Mouse (Mus musculus): ENCODE measurements around the gene Mpp4. TPM values are rescaled to one million over a fixed set of nuclear protein-coding genes. Genes with fewer than 3 reads are reported as not detected.

The Mpp4 gene
- polyA plus RNA-seq, 1 experiment from 2014 or later = 0.23 TPM

DNA sequence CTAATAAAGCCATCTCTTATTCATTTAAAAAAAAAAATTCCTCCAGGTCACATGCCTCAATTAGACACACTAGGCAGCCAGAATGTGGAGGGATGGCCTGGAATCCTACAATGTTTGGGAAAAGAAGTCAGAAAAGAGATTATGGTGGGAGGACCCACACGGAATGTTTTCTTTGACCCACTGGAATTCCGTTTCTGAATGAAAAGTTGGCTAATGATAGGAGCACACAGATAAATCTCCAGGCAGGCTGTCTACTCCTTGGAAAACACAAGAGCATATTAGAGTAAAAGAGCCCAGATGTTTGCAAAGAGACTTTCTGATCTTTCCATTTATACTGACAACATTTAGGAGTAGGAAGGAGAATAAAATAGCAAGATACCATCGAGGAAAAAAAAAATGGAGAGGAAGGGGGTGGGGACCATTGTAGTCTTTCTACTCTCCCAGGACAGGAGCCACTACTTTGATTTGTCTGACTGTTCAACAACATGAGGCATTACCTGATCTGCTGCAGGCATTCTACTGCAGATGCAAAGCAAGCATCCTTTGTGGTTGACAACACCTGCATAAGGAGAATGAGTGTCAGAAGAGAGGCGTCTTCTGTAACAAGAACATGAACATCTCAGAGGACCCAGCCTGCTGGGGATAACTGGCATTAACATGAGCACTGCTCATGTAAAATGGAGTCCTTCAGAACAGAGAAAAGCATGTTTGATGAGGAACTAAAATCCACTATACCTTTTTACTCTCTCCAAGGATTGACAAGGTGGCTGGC, 4.7 kb upstream of the Mpp4 start:
- peaks cover 19% of the 10 kb centered on the region for H3K4me1 ChIP-seq (replicated peaks)
- ATAC-seq (ENCODE audit: low read depth) (no peak), DNase-seq (no peak)
- H3K27me3 ChIP-seq = no peaks in the 10 kb centered on the region
- 68% methylated on average over 4 of the region's 4 CpGs for WGBS (ENCODE audit: insufficient replicate concordance)
- H3K4me2 ChIP-seq = no peak overlapping the region
- no peak overlapping the region for H3K9ac ChIP-seq
- peaks cover 45% of the 10 kb centered on the region for H3K36me3 ChIP-seq
- H3K9me3 ChIP-seq (replicated peaks) = no peaks in the 10 kb centered on the region
- no peak overlapping the region for H3K27ac ChIP-seq
- H3K4me3 ChIP-seq (replicated peaks) = no peak overlapping the region

DNA sequence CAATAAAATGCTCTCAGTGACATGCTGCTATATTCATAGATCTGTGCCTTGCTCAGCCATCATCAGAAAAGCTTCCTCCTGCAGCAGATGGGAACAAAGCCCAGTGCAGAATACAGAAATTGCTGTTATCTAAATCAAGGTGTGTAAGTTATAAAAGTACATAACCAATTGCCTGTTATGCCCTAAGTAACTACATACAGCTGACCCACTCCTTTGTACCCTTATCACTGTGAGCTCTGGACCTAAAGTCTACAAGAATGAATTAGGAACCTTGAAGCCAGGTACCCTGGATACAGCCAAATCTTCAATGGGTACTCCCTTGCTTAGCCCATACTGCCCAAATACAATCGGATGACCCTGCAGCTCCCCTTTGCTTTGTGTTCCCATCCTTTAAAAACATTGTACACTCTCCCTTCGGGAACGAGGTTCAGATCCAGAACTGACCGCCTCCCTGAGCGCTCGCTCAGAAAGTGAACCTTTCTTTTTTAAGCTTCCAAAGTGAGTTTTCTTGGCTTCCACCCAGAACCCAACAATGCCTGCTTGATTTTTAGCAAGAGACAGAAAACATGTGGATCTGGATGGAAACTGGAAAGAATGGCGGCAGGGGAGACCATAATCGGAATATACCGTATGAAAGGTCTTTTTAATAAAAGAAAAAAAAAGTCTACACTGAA, 3.2 kb upstream of the Mpp4 start:
- ATAC-seq (ENCODE audit: low read depth) (no peak), DNase-seq (no peak)
- peaks cover 49% of the 10 kb centered on the region for H3K36me3 ChIP-seq
- H3K27ac ChIP-seq = no peak overlapping the region
- H3K9ac ChIP-seq = no peak overlapping the region
- no peaks in the 10 kb centered on the region for H3K9me3 ChIP-seq (replicated peaks)
- H3K4me2 ChIP-seq = no peak overlapping the region
- H3K4me1 ChIP-seq (replicated peaks) = 0 out of 2 replicates have a peak, but pooled peaks cover 6% of the 10 kb centered on the region
- no peaks in the 10 kb centered on the region for H3K27me3 ChIP-seq
- no peak overlapping the region for H3K4me3 ChIP-seq (replicated peaks)
- WGBS (ENCODE audit: insufficient replicate concordance) = 87% methylated on average over 9 of the region's 9 CpGs

- ATAC-seq (ENCODE audit: low read depth) (no peak), DNase-seq (no peak)
- Histone ChIP-seq H3K9ac (no peak overlapping the region), H3K4me2 (no peak overlapping the region), H3K9me3 (replicated peaks) (no peaks in the 10 kb centered on the region), H3K27me3 (no peaks in the 10 kb centered on the region), H3K4me3 (replicated peaks) (no peak overlapping the region), H3K27ac (no peak overlapping the region), H3K4me1 (replicated peaks) (no peaks in the 10 kb centered on the region), H3K36me3 (peaks cover 43% of the 10 kb centered on the region)
- WGBS (ENCODE audit: insufficient replicate concordance) = 76% methylated on average over 5 of the region's 5 CpGs
Measured at GRCm38 (mm10) chr1:59163918-59164317, 729 bp upstream of the Mpp4 start.

DNA sequence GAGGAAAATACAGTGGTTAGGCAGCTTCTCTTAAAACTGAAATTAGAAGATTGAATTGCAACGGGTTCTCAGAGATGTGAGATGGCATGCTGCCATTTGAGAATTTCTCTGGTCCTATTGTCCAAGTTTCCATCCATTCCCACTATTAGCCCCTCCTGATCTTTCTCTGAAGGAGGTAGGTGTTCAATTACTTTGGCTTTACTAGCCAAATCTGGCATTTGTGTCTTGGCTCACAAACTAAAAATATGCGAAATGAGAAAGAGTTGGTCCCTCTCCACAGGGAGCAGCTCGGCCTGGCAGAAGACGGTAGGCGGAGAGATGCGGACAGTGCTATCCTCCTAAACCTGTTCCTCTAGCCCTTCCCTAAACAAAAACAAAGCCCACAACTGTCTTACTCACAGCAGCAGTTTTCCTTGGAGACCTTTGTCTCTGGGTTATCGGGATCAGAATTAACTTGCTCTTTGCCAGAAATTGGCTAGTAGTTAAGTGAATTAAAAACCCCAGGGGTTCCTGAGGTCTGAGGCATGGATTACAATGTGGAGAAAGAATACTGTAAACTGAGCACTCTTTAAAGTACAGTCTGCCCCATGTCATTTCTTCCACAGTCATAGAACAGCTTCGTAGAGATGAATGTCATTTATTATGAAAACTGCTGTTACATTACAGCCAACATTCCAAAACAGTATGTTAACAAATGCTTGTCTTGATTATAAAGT, 722 bp downstream of the Mpp4 start:
- Histone ChIP-seq H3K36me3 (peaks cover 37% of the 10 kb centered on the region), H3K27me3 (no peaks in the 10 kb centered on the region), H3K9me3 (replicated peaks) (no peaks in the 10 kb centered on the region), H3K4me2 (no peak overlapping the region), H3K4me3 (replicated peaks) (no peak overlapping the region), H3K4me1 (replicated peaks) (no peaks in the 10 kb centered on the region), H3K9ac (no peak overlapping the region), H3K27ac (no peak overlapping the region)
- ATAC-seq (ENCODE audit: low read depth) = no peak
- WGBS (ENCODE audit: insufficient replicate concordance) = 81% methylated on average over 8 of the region's 8 CpGs
- no peak for DNase-seq

DNA sequence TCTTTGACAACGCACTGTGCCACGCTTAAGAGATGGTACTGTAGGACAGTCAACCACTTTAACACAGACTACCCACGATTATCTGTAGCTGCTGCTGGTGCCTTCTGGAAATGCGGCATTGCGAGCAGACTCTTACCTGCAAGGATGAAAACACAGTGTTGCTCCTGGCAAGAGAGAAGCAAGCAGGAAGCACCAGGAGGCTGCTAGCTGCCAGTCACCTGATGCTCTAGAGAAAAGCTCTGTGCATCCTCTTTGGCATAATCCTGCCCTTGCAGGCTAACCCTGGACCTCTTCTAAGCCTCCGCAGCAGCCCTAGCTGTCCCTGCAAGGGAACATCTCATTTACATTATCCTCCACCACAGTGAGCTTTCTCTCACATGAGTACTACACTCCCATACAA, 1.8 kb downstream of the Mpp4 start:
- H3K27ac ChIP-seq = no peak overlapping the region
- 81% methylated on average over 6 of the region's 6 CpGs for WGBS (ENCODE audit: insufficient replicate concordance)
- no peak for DNase-seq
- H3K9me3 ChIP-seq (replicated peaks) = no peaks in the 10 kb centered on the region
- ATAC-seq (ENCODE audit: low read depth) = no peak
- H3K9ac ChIP-seq = no peak overlapping the region
- no peaks in the 10 kb centered on the region for H3K4me1 ChIP-seq (replicated peaks)
- no peak overlapping the region for H3K4me2 ChIP-seq
- no peaks in the 10 kb centered on the region for H3K27me3 ChIP-seq
- no peak overlapping the region for H3K4me3 ChIP-seq (replicated peaks)
- H3K36me3 ChIP-seq = peaks cover 28% of the 10 kb centered on the region

DNA sequence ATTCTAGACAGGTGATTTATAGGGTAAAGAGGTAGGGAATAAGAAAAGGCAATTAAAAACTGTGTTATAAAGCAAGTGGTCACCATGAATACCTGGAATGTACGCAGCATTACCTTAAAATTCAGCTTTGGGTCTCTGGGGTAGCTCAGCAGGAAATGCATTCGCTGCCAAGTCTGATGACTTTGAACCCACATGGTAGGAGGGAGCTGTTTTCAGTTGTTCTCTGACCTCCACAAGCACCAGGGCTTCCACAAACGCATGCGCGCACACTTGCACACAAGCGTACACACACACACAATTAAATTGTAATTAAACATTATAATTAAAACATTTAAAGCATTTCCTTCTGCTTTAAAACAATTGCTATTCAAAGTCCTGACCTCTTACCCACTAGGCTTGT, 2.3 kb downstream of the Mpp4 start:
- ATAC-seq (ENCODE audit: low read depth) (no peak), DNase-seq (no peak)
- Histone ChIP-seq H3K4me2 (no peak overlapping the region), H3K9ac (no peak overlapping the region), H3K36me3 (peaks cover 23% of the 10 kb centered on the region), H3K27me3 (no peaks in the 10 kb centered on the region), H3K4me1 (replicated peaks) (no peaks in the 10 kb centered on the region), H3K4me3 (replicated peaks) (no peak overlapping the region), H3K9me3 (replicated peaks) (no peaks in the 10 kb centered on the region), H3K27ac (no peak overlapping the region)
- WGBS (ENCODE audit: insufficient replicate concordance) = 83% methylated on average over 6 of the region's 6 CpGs

DNA sequence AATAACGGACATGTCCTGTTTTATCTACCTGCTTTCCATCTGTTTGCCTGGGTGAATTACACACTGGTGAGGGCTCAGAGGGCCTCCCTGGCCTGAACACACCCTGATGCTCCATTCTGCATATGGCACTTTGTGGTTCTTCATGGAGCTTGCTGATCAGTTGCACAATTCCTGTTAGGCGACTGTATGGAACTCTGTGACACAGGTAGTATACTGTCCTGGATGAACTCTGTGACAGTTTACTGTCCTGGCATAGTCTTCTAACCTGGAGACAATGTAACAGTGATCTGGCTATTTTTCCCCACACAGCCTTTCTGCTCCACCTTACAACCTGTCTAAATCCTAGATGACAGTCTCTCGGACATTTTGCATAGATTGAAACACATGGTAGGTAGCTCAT, 4.1 kb downstream of the Mpp4 start:
- peaks cover 20% of the 10 kb centered on the region for H3K36me3 ChIP-seq
- no peak overlapping the region for H3K4me3 ChIP-seq (replicated peaks)
- H3K27me3 ChIP-seq = no peaks in the 10 kb centered on the region
- H3K27ac ChIP-seq = no peak overlapping the region
- no peaks in the 10 kb centered on the region for H3K9me3 ChIP-seq (replicated peaks)
- WGBS (ENCODE audit: insufficient replicate concordance) = 75% methylated on average over 3 of the region's 3 CpGs
- H3K9ac ChIP-seq = no peak overlapping the region
- no peak overlapping the region for H3K4me2 ChIP-seq
- DNase-seq (no peak), ATAC-seq (ENCODE audit: low read depth) (no peak)
- H3K4me1 ChIP-seq (replicated peaks) = no peaks in the 10 kb centered on the region

GRCm38 (mm10) chr1:59158498-59158897, 4.7 kb downstream of the Mpp4 start:
- 79% methylated on average over 7 of the region's 7 CpGs for WGBS (ENCODE audit: insufficient replicate concordance)
- Histone ChIP-seq H3K27ac (no peak overlapping the region), H3K4me2 (no peak overlapping the region), H3K4me1 (replicated peaks) (no peaks in the 10 kb centered on the region), H3K9me3 (replicated peaks) (no peaks in the 10 kb centered on the region), H3K9ac (no peak overlapping the region), H3K36me3 (peaks cover 15% of the 10 kb centered on the region), H3K27me3 (no peaks in the 10 kb centered on the region), H3K4me3 (replicated peaks) (no peak overlapping the region)
- no peak for DNase-seq
- ATAC-seq (ENCODE audit: low read depth) = no peak

GRCm38 (mm10) chr1:59157846-59158245, 5.3 kb downstream of the Mpp4 start:
- DNase-seq = no peak
- Histone ChIP-seq H3K4me1 (replicated peaks) (no peaks in the 10 kb centered on the region), H3K9me3 (replicated peaks) (no peaks in the 10 kb centered on the region), H3K36me3 (peaks cover 9% of the 10 kb centered on the region), H3K9ac (no peak overlapping the region), H3K27ac (no peak overlapping the region), H3K4me2 (no peak overlapping the region), H3K27me3 (no peaks in the 10 kb centered on the region), H3K4me3 (replicated peaks) (no peak overlapping the region)
- no peak for ATAC-seq (ENCODE audit: low read depth)
- WGBS (ENCODE audit: insufficient replicate concordance) = 67% methylated on average over 4 of the region's 4 CpGs

DNA sequence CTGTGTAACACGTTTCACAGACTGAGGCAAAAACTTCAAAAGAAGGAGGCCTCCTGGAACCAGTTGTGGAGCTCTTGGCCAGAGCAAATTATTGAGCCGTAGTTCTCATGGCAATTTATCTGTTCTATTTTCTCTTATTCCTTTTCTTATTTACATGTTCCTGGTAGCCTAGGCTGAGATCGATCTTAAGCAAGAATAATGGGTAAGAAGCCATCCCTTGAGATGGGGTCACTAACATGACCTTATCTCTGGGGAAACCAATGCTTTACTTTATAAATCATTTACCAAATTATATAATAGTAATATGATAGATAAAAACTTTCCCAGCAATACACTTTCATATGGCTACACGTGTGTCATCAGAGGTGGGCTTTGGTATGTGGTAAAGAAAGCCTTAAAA, 10.8 kb downstream of the Mpp4 start:
- Histone ChIP-seq H3K4me1 (replicated peaks) (no peaks in the 10 kb centered on the region), H3K4me3 (replicated peaks) (no peak overlapping the region), H3K36me3 (no peaks in the 10 kb centered on the region), H3K9me3 (replicated peaks) (no peaks in the 10 kb centered on the region), H3K27ac (no peak overlapping the region), H3K27me3 (no peaks in the 10 kb centered on the region), H3K9ac (no peak overlapping the region), H3K4me2 (no peak overlapping the region)
- ATAC-seq (ENCODE audit: low read depth) (no peak), DNase-seq (no peak)
- 70% methylated on average over 4 of the region's 4 CpGs for WGBS (ENCODE audit: insufficient replicate concordance)

DNA sequence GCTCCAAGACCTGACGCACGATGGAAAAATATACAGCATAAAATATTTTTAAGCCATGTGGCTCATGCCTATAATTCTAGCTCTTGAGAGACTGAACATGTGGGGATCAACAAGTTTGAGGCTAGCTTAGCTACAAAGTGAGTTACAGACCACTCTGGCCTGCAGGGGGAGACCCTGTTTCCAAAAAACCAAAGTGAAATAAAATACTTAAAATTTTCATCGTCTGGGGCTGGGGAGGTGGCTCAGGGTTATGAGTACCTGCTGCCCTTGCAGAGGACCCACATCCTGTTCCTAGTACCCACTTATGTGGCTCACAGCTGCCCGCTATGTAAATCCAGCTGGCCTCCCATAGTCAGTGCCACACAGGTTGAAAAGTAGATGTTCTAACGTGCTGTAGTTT, 12.6 kb downstream of the Mpp4 start:
- no peak for DNase-seq
- WGBS (ENCODE audit: insufficient replicate concordance) = 65% methylated on average over 5 of the region's 5 CpGs

More for the DNA sequence above, 12.6 kb downstream of the Mpp4 start:
- no peaks in the 10 kb centered on the region for H3K9me3 ChIP-seq (replicated peaks)
- no peak overlapping the region for H3K9ac ChIP-seq
- no peak overlapping the region for H3K4me3 ChIP-seq (replicated peaks)
- no peak overlapping the region for H3K27ac ChIP-seq
- H3K4me1 ChIP-seq (replicated peaks) = no peaks in the 10 kb centered on the region
- H3K36me3 ChIP-seq = no peaks in the 10 kb centered on the region
- H3K4me2 ChIP-seq = no peak overlapping the region
- ATAC-seq (ENCODE audit: low read depth) = no peak
- H3K27me3 ChIP-seq = no peaks in the 10 kb centered on the region
